Mouse (Mus musculus): Measurements from ENCODE around the gene Epn2.

Gene Epn2

GRCm38 (mm10) chr11:61578983-61579877 is at the start of gene Epn2:
TSS of gene Epn2 (minus strand) at chr11:61579687.
- under 1% methylated on average over 89 of the region's 93 CpGs for WGBS

DNA sequence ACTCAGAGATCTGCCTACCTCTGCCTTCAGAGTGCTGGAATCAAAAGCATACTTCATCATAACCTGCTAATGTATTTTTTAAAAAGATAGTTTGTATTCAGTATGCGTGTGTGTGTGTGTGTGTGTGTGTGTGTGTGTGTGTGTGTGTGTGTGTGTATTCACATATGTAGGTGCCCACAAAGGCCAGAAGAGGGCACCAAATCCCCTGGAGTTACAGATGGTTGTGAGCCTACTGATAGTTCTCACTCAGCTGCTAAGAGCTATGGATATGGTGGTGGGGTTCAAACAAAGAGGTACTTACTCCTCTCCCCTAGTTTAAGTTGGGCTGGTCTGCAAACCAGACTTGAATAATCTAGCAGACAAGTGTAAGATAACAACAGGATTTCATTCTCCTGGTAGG is 47.0 kb upstream of the Epn2 start:
- WGBS, result 71% methylated on average over 1 of the region's 1 CpGs

DNA sequence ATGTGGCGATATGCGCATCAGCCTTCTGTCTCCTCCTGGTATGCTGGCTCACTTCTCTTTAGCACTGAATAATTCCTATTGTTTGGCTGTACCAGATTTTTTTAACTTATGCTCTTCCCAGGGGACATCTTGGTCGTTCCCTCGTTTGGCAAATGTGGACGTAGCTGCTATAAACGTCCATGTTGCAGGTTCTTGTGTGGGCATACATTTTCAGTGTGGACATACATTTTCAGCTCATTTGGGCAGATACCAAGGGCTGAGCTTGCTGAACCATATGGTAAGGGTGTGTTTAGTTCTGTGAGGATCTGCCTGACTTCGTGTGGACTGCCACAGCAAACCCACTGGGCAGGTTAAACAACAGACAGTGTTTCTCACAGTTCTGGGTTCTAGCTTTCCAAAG is 45.6 kb upstream of the Epn2 start:
- WGBS, result 49% methylated on average over 7 of the region's 7 CpGs

DNA sequence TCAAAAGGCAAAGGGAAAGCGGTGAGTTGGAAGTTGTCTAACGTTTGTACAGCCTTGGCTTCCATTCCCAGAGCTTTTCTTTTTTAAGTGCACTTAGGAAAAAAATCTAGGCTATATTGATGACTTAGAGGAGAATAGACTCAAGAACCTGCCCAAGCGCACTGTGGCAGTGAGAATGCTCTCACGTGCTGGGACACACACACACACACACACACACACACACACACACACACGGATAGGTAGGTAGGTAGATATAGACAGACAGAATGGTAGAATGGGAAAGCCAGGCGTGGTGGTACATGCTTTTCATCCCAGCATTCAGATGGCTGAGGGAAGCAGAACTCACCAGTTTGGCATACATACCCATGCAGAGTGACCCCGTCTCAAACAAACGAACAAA is 41.3 kb upstream of the Epn2 start:
- 52% methylated on average over 8 of the region's 8 CpGs for WGBS

DNA sequence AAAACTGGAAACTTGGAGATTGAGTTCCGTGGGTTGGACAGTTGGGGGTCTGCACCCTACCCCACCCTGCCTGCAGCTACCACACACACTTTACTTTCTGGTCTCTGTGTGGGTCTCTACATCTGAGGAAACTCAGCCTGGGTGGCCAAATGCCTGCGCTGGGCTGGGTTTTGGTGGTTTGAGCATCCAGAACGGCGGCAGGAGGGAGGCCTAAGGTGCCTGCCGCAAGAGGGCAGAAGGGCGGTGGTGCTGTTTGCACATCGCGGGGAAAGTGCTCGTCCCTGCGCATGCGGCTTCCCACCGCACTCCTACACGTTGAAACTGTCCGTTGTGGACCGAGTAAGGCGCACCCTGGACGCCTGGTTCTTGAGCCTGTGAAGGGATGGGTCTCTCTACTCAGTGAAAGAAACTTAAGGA is 40.8 kb upstream of the Epn2 start:
- 1% methylated on average over 17 of the region's 17 CpGs for WGBS

DNA sequence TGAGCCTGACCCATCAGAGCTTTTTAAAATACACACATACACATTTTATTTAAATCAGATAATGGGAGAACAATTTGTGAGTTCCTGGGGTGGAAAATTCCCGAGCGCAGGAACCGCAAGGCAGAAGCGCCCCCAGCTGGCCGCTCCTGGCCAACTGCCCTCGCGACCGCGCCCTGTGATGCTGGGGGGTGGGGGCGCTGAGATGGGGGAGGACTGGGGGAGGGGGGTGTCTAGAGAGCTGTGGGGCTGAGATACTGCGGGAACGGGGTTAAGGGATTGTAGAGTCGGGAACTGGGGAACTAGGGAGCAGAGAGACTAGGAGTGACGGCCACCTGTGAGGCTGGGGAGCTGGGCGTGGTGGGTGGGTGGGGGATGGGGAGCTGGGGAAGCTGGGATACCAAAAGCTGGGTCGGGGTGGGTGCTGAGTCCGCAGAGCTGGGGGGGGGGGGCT is 40.3 kb upstream of the Epn2 start:
- 3% methylated on average over 17 of the region's 17 CpGs for WGBS

DNA sequence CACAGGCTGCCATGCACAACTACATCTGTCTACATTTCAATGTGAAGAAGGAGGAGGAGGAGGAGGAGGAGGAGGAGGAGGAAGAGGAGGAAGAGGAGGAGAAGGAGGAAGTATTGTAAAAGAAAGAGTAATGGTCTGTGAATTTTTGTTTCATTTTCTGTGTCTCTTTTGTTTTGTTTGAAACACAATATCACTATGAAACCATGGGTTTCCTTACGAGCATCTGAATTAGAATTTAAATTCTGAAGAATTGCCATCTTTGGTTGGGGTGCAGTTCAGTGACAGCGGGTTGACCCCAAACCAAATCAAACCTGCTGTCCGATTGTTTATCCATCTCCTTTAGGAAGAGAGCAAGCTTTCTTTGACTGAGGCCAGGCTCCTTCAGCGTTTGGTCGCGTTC is 39.9 kb upstream of the Epn2 start:
- 8% methylated on average over 6 of the region's 6 CpGs for WGBS

GRCm38 (mm10) chr11:61618571-61618970 is 39.1 kb upstream of the Epn2 start:
- 84% methylated on average over 8 of the region's 8 CpGs for WGBS

DNA sequence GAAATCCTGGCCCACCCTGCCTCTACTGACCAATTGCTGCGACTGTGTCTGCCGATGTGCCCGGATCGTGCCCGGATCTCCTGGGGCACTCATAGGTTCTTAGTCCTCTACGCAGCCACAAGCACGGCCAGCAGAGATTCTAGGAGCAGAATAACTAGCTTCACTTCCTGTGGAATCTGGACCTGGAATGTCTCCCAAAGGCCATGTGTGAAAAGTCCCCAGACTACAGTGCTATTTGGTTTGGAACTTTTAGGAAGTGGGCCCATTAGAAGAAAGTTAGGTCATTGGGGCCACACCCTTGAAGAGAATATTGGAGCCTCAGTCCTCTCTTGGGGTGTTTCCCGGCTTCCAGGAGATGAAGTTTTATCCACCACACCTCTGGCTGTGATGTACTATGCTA is 38.6 kb upstream of the Epn2 start:
- WGBS, result 84% methylated on average over 8 of the region's 8 CpGs

DNA sequence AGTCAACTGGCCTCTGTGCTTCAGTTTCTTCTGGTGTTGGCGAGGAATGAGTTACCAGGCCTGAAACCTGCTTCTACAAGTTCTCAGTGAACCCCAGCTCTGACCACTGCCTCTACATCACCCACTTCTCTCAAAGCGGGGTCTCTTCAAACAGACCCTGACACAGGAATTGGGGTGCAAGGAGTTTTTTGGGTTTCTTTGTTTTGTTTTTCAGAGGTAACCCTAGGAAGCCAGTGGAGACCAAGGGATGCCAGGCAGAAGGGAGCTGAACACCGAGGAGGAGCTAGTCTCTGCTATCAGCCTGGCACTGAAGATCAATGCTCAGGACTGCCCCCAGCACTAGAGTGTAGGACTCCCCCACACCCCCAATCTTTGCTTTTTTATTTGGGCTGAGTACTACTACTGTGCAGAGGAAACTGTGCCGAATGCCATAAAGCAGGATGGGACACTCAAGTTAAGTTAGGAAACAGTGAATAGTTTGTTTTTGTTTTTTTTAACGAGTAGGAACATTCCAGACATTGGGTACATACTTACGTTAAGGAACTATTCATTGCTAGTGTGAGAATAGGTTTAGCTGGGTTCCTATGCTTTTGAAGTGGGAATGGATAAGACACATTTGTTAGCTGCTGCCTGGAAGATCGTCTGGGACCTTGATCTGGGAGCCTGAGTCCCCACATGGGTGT is 37.9 kb upstream of the Epn2 start:
- WGBS, result 67% methylated on average over 7 of the region's 7 CpGs

GRCm38 (mm10) chr11:61616523-61617292 is 37.2 kb upstream of the Epn2 start:
- 64% methylated on average over 9 of the region's 9 CpGs for WGBS

- 22% methylated on average over 20 of the region's 22 CpGs for WGBS
Measured at GRCm38 (mm10) chr11:61615686-61616522, 36.4 kb upstream of the Epn2 start.

GRCm38 (mm10) chr11:61614401-61614800 is 34.9 kb upstream of the Epn2 start:
- WGBS, result 65% methylated on average over 5 of the region's 5 CpGs

- WGBS, result 74% methylated on average over 4 of the region's 4 CpGs
Measured at GRCm38 (mm10) chr11:61612116-61612635, 32.7 kb upstream of the Epn2 start.

- WGBS, result 58% methylated on average over 3 of the region's 3 CpGs
Measured at GRCm38 (mm10) chr11:61611197-61611596, 31.7 kb upstream of the Epn2 start.

GRCm38 (mm10) chr11:61608072-61608471 is 28.6 kb upstream of the Epn2 start:
- 84% methylated on average over 4 of the region's 4 CpGs for WGBS

DNA sequence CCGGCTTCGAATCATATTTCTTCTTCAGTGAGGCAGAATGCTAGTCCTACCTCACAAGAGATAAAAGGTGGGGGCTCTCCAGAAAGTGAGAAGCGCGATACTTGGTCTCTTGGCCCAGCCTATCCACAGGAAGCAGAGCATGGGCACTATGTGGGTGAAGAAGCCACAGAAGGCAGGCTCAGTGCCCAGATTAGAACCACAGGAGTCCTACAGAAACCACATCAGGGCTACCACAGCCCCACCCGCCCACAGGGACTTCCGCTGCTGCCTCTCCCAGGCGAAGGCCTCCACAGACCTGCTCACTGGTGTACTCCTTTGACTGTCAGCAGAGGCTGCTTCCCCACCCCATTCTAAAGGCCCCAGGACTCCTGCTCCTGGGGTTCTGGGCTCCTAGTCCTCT is 23.2 kb upstream of the Epn2 start:
- WGBS, result 81% methylated on average over 7 of the region's 7 CpGs

- 57% methylated on average over 3 of the region's 3 CpGs for WGBS
Measured at GRCm38 (mm10) chr11:61601465-61601864, 22.0 kb upstream of the Epn2 start.

DNA sequence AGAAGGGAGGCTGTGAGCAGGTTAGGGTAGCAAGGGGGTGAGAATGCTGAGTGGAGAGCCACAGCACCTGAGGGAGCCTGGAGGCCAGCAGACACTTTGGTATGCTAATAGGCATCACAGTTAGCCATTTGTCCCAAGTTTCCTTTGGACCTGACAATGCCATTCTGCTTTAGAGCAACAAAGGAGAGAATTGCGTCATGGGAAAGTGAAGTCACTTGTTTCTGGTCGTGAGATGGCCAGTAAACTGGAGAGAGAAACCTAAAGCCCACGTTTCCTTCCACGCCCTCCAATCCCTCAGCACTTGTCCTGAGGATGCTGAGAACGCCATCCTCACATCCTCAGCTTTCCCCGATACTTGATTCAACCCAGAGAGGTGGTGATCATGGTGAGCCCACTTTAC is 18.9 kb upstream of the Epn2 start:
- 86% methylated on average over 6 of the region's 6 CpGs for WGBS

- WGBS, result 60% methylated on average over 2 of the region's 2 CpGs
Measured at GRCm38 (mm10) chr11:61597471-61597870, 18.0 kb upstream of the Epn2 start.

- WGBS, result 83% methylated on average over 3 of the region's 3 CpGs
Measured at GRCm38 (mm10) chr11:61592061-61592460, 12.6 kb upstream of the Epn2 start.

All from cerebral cortex, adult 2 months (tissue).